Mouse (Mus musculus) embryonic facial prominence, embryonic 12.5 days (tissue): ENCODE measurements around the gene Ift122. TPM values are rescaled to one million over a fixed set of nuclear protein-coding genes. Genes with fewer than 3 reads are reported as not detected.

Experiments
- ATAC-seq: fragments of 200-750 bp; cut with Nextera tagmentation; 2 replicates; pipeline ENCODE4 v1.8.0; 2017; ENCODE audit not compliant: insufficient number of reproducible peaks, insufficient read depth, low FRiP score, low TSS enrichment
- H3K27ac ChIP-seq: fragments of 300-500 bp; sonication (generic); 2 replicates; pipeline ENCODE4 v1.5.1; 2016; ENCODE audit warnings: mild to moderate bottlenecking
- H3K27me3 ChIP-seq: fragments of 300-500 bp; sonication (generic); 2 replicates; pipeline ENCODE4 v1.6.1; 2016; ENCODE audit warnings: mild to moderate bottlenecking, moderate library complexity
- H3K36me3 ChIP-seq: fragments of 300-500 bp; sonication (generic); 2 replicates; pipeline ENCODE4 v1.6.1; 2016; ENCODE audit warnings: mild to moderate bottlenecking
- H3K4me1 ChIP-seq: fragments of 300-500 bp; sonication (generic); 2 replicates; pipeline ENCODE4 v1.6.1; 2016
- H3K4me2 ChIP-seq: fragments of 300-500 bp; sonication (generic); replicated peaks from 2 replicates; pipeline ENCODE4 v1.6.1; 2016; ENCODE audit warnings: mild to moderate bottlenecking, moderate library complexity
- H3K4me3 ChIP-seq: fragments of 300-500 bp; sonication (generic); 2 replicates; pipeline ENCODE4 v1.5.1; 2016; ENCODE audit warnings: mild to moderate bottlenecking
- H3K9ac ChIP-seq: fragments of 300-500 bp; sonication (generic); 2 replicates; pipeline ENCODE4 v1.6.1; 2016; ENCODE audit warnings: mild to moderate bottlenecking, moderate library complexity
- H3K9me3 ChIP-seq: fragments of 300-500 bp; sonication (generic); 2 replicates; pipeline ENCODE4 v1.6.1; 2016; ENCODE audit warnings: mild to moderate bottlenecking, moderate library complexity
- WGBS: fragments of 180-500 bp; shearing (Covaris S2); methylation state at CpG from one replicate; pipeline ENCODE4 v1.1.7; 2016; 5-methylcytosine and 5-hydroxymethylcytosine counted together
- polyA plus RNA-seq: library from polyadenylated mRNA; unstranded; fragments of >200 nt; fragmentation: Nextera tagmentation; extraction: Ambion mirVana; gene quantifications from 2 replicates; pipeline ENCODE4 v1.2.1, GENCODE M21; 2016

The Ift122 gene
- polyA plus RNA-seq, 1 experiment from 2014 or later, result 30.7 TPM

DNA sequence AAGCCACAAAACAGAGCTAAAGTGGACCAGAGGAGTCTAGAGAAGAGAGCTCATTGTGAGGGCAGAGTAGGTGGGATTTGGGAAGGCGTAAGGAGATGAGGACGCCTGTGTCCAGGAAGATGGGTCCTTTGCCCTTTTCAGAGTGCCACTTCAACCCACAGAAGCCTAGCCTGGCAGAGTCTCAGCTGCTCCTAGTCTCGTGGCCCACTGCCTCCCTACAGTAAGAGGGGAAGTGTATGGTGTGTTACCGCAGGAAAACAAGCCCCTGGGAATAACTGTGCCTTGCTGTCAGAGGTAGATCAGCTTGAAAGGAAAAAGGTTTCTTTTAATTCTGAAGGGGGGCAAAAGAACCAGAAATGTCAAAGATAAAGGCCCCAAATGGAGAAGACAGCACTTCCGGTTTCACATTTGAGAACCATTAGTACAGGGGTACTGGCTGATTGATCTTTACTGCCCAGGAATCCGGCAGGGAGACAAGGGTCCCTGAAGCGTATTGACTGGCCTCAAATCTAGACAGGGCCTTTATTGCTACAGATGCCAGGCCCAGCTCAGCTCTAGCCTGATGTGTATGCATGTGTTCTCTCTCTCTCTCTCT is 44.8 kb downstream of the Ift122 start:
- H3K27ac ChIP-seq, result no peak overlapping the region
- H3K9me3 ChIP-seq, result no peaks in the 10 kb centered on the region
- H3K4me3 ChIP-seq, result no peak overlapping the region
- H3K27me3 ChIP-seq, result no peaks in the 10 kb centered on the region
- H3K4me2 ChIP-seq, result no peak overlapping the region
- H3K9ac ChIP-seq, result no peak overlapping the region
- no peak for ATAC-seq
- WGBS, result 60% methylated on average over 7 of the region's 7 CpGs
- peaks cover 9% of the 10 kb centered on the region; the same call in 1 of the 2 replicates for H3K4me1 ChIP-seq
- peaks cover 10% of the 10 kb centered on the region for H3K36me3 ChIP-seq

DNA sequence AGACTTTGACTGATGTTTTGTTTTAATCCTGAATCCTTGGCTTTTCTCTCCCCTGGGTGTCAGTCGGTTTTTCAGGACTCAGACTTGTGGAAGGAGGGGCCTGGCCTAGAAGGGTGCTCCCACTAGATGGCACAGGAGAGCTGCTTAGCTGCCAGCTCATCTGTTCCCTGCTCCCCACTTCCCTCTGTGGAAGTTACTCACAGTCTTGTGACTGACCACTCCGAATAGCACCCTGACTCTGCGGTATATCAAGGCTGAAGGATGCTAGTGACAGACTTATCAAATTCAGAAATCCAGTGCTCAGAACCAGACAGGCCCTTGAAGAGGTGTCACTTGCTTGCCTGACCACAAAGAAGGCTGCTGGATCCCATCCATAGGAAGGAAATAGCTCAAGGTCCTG is 47.8 kb downstream of the Ift122 start:
- Histone ChIP-seq H3K36me3 (peaks cover 31% of the 10 kb centered on the region), H3K9ac (no peak overlapping the region), H3K27ac (no peak overlapping the region), H3K4me1 (peaks cover 9% of the 10 kb centered on the region; the same call in 1 of the 2 replicates), H3K4me2 (no peak overlapping the region), H3K9me3 (no peaks in the 10 kb centered on the region), H3K4me3 (no peak overlapping the region), H3K27me3 (no peaks in the 10 kb centered on the region; the same call in 1 of the 2 replicates)
- no peak for ATAC-seq
- WGBS, result 31% methylated on average over 3 of the region's 3 CpGs

DNA sequence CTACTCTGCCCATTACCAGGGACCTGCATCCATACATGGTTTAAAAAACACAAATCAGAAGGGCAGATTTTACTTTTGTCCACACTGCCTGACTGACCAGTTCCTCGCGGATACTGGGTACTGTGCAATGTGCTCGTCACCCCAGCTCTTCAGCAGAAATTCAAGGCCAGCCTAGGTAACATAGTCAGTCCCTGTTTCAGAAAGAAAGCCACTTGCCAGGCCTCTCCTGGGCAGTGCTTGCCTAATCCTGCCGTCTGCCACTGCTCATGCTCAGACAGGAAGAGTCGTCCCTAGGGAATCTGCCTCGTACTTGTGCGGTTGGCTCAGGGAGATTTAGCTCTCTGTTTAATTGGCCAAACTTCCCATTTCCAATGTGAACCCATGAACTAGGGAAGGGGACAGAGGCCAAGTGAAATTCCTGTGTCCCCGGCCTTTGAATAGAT is 48.2 kb downstream of the Ift122 start:
- WGBS, result 57% methylated on average over 8 of the region's 8 CpGs
- Histone ChIP-seq H3K4me2 (no peak overlapping the region), H3K27me3 (no peaks in the 10 kb centered on the region; the same call in 1 of the 2 replicates), H3K27ac (no peak overlapping the region), H3K4me3 (no peak overlapping the region), H3K4me1 (peaks cover 9% of the 10 kb centered on the region; the same call in 1 of the 2 replicates), H3K36me3 (peaks cover 30% of the 10 kb centered on the region), H3K9ac (no peak overlapping the region), H3K9me3 (no peaks in the 10 kb centered on the region)
- no peak for ATAC-seq

DNA sequence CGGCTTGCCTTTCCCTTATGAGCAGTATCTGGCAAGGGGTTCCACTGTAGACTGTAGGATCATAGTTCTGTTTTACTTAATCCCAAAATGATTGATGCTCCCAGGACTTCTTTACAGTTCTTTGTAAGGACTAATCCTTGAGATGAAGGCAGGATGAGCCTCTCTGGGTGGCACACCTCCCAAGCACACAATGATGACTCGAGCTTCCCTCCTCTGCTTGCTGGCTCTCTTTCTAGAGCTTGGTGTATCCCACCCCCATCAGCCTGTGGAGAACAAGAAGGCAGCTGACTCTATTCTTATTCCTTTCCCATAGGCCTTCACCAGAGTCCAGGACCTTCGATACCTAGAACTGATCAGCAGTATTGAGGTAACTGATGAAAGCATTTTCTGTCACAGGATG is 49.3 kb downstream of the Ift122 start:
- no peak for ATAC-seq
- H3K36me3 ChIP-seq, result peaks cover 35% of the 10 kb centered on the region
- H3K4me2 ChIP-seq, result no peak overlapping the region
- no peaks in the 10 kb centered on the region; the same call in 1 of the 2 replicates for H3K27me3 ChIP-seq
- no peaks in the 10 kb centered on the region for H3K9me3 ChIP-seq
- WGBS, result 85% methylated on average over 3 of the region's 3 CpGs
- H3K4me3 ChIP-seq, result no peak overlapping the region
- H3K9ac ChIP-seq, result no peak overlapping the region; the same call in 1 of the 2 replicates
- H3K4me1 ChIP-seq, result peaks cover 5% of the 10 kb centered on the region; the same call in 1 of the 2 replicates
- no peak overlapping the region for H3K27ac ChIP-seq

DNA sequence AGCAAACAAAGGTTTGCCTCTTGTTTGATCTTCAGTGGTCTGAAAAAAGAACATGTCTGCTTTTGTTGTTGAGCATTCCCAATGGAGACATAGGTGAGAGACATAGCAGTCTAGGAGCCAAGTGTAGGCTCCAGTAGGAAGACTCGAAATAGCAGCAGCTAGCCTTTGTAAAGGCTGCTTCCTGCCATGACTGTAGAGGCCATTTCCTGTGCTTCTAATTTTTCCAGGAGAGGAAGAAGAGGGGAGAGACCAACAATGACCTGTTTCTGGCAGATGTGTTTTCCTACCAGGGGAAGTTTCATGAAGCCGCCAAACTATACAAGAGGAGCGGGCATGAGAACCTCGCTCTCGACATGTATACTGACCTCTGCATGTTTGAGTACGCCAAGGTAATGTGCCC is 52.3 kb downstream of the Ift122 start:
- no peak overlapping the region for H3K27ac ChIP-seq
- H3K4me1 ChIP-seq, result peaks cover 4% of the 10 kb centered on the region; the same call in 1 of the 2 replicates
- 91% methylated on average over 6 of the region's 6 CpGs for WGBS
- no peak overlapping the region for H3K4me3 ChIP-seq
- H3K9ac ChIP-seq, result no peak overlapping the region
- no peaks in the 10 kb centered on the region for H3K9me3 ChIP-seq
- no peaks in the 10 kb centered on the region; the same call in 1 of the 2 replicates for H3K27me3 ChIP-seq
- no peak for ATAC-seq
- H3K4me2 ChIP-seq, result no peak overlapping the region
- H3K36me3 ChIP-seq, result peaks cover 42% of the 10 kb centered on the region

DNA sequence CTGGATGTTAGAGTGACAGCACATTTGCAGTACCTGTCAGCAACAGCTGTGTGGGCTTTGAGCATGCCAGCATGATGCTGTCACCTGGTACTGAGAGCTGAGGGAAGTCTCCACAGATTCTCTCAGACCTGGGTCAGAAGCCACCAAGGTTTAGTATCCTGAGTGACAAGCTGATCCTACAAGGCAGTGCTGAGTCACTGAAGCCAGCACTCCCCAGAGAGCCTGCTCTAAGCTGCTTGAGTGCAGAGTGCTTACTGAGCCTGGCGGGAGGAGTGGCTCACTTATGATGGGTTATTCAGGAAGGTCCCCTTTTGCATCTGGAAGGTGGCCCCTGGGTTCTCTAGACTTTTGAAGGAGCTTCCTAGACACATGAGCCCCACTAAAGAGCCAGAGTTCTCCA is 53.2 kb downstream of the Ift122 start:
- peaks cover 4% of the 10 kb centered on the region; the same call in 1 of the 2 replicates for H3K4me1 ChIP-seq
- no peak overlapping the region for H3K4me3 ChIP-seq
- no peak overlapping the region for H3K9ac ChIP-seq
- WGBS, result 88% methylated on average over 1 of the region's 1 CpGs
- peaks cover 45% of the 10 kb centered on the region for H3K36me3 ChIP-seq
- no peaks in the 10 kb centered on the region for H3K9me3 ChIP-seq
- ATAC-seq, result no peak
- no peak overlapping the region for H3K4me2 ChIP-seq
- H3K27ac ChIP-seq, result no peak overlapping the region
- no peaks in the 10 kb centered on the region; the same call in 1 of the 2 replicates for H3K27me3 ChIP-seq

DNA sequence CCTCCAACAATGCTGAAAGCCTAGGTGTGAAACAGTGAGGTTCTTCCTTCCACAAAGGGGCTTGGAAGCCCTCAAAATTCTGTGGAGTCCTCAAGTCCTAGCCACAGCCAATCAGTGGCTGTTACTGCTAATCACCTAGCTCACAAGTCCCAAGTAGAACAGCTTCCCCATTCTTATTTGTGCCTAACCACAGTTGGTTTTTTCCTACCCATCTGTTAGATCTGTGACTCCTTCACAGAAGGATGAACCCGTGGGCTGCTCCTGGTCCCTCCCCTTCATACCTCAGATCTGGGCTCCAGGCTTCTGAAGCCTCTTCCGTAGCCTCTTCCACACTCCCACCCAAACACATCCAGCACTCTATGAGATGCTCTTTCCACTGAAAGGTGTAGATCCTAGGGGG is 53.6 kb downstream of the Ift122 start:
- Histone ChIP-seq H3K9ac (no peak overlapping the region), H3K4me1 (peaks cover 4% of the 10 kb centered on the region; the same call in 1 of the 2 replicates), H3K36me3 (peaks cover 45% of the 10 kb centered on the region), H3K27me3 (no peaks in the 10 kb centered on the region; the same call in 1 of the 2 replicates), H3K27ac (no peak overlapping the region), H3K9me3 (no peaks in the 10 kb centered on the region), H3K4me2 (no peak overlapping the region), H3K4me3 (no peak overlapping the region)
- 84% methylated on average over 2 of the region's 2 CpGs for WGBS
- no peak for ATAC-seq

DNA sequence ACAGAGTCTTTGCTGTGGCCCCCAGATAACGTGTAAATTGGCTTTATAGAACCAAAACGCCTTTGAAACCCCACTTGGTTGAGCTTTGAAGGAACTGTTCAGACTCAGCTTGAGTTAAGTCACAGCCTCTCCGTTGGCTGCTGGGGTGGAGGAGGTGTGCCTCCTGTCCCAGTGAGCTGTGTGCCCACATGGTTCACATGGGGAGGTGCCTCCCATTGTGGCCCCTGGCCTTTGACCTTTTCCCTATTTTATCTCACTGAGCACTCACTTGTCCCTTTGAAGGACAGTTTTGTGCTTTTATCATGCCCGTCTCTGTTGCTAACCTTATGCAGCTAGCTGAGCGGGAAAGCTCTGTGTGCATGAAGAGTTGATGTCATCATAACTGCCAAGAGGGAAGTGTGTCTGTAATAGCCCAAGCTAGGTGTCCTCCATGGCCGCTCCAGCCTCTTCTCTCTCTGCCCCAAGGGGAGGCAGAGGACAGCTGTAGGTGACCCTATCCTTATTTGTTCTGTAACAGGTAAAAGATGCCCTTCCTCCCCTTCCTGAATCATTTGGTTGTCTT is 55.2 kb downstream of the Ift122 start:
- Histone ChIP-seq H3K4me2 (no peak overlapping the region), H3K27me3 (no peaks in the 10 kb centered on the region; the same call in 1 of the 2 replicates), H3K36me3 (peaks cover 41% of the 10 kb centered on the region), H3K9me3 (no peaks in the 10 kb centered on the region), H3K27ac (no peak overlapping the region), H3K9ac (no peak overlapping the region), H3K4me3 (no peak overlapping the region), H3K4me1 (peaks cover 4% of the 10 kb centered on the region; the same call in 1 of the 2 replicates)
- no peak for ATAC-seq
- 63% methylated on average over 6 of the region's 6 CpGs for WGBS

DNA sequence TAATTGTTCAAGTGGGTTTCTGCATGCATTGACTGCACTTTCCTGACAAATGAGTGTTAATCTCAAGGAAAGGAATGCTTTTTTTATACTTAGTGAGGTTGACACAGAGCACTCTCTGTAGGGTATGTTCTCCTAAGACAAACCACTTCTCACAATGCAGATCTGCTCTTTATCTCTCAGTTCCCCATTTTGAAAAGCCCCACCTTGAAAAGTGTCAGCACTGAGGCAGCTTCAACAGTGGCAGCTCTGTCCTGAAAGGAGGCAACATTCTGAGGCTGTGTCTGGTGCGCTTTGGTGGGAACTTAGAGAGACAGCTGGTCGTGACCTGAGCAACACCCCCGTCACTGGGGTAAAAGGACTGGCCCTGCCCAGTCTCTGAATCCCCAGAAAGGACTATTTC is 55.8 kb downstream of the Ift122 start:
- Histone ChIP-seq H3K36me3 (peaks cover 41% of the 10 kb centered on the region), H3K27ac (no peak overlapping the region), H3K4me1 (peaks cover 4% of the 10 kb centered on the region; the same call in 1 of the 2 replicates), H3K9ac (no peak overlapping the region), H3K4me3 (no peak overlapping the region), H3K27me3 (no peaks in the 10 kb centered on the region), H3K4me2 (no peak overlapping the region), H3K9me3 (no peaks in the 10 kb centered on the region)
- 76% methylated on average over 3 of the region's 3 CpGs for WGBS
- ATAC-seq, result no peak

DNA sequence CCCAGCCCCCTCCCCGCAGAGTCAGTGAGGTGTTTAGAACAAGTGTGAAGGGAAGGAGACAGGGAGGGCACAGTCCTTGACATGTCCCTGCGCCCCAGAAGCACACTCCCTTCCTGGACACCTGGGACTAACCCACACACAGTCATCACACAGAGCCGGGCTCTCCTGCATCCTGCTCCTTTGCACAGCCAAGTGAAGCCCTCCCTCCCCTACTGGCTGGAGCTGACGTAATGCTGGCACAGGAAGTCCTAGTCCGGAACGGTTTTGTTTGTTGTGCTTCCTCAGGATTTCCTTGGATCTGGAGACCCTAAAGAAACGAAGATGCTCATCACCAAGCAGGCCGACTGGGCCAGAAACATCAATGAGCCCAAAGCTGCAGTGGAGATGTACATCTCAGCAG is 56.7 kb downstream of the Ift122 start:
- 54% methylated on average over 8 of the region's 8 CpGs for WGBS

DNA sequence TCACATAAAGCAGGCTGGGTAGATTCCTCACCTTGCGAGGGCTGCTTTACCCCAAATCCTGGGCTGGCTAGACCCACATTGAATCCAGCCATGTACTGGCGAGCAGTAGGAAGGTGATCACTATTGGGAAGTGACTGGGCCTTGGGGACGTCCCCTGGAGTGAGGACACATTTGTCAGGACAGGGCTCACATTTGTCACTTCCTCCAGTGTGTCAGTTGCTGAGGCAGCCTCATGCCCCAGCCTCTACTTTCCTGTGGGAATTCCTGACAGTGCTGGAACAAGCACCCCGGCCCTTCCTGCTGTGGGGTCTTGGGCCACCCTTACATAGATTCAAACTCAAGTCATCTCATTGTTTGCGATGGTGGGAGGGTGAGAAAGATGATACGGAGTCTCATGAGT is 58.5 kb downstream of the Ift122 start:
- 79% methylated on average over 6 of the region's 6 CpGs for WGBS

More for the DNA sequence above, 56.7 kb downstream of the Ift122 start:
- H3K4me2 ChIP-seq, result no peak overlapping the region
- no peak overlapping the region for H3K9ac ChIP-seq
- H3K4me1 ChIP-seq, result peaks cover 4% of the 10 kb centered on the region; the same call in 1 of the 2 replicates
- no peak overlapping the region for H3K4me3 ChIP-seq
- no peaks in the 10 kb centered on the region for H3K27me3 ChIP-seq
- peak; percentile 23; the same call in 1 of the 2 replicates for ATAC-seq
- H3K27ac ChIP-seq, result no peak overlapping the region; the same call in 1 of the 2 replicates
- H3K36me3 ChIP-seq, result peaks cover 36% of the 10 kb centered on the region
- no peaks in the 10 kb centered on the region for H3K9me3 ChIP-seq

DNA sequence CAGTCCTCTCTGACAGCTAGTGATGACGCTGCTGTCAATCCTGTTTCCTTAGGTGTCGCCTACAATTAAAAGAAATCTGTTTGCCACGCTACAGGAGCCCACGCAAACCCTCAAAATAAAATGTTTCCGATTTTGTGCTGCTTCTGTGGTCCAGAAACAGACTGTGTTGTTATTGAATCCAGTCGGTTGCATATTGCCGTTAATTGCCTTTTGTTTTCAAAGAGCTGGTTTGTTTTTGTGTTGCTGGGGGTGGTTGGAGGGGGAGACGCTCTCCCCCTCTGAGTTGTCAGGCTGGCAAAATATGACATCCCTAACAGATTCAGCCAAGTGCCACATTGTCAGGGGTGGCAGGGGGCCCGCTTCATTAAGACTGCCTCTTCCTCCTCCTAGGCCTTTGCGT is 60.2 kb downstream of the Ift122 start:
- ATAC-seq, result no peak
- no peaks in the 10 kb centered on the region for H3K9me3 ChIP-seq
- H3K9ac ChIP-seq, result no peak overlapping the region
- WGBS, result 79% methylated on average over 10 of the region's 10 CpGs
- H3K36me3 ChIP-seq, result peaks cover 13% of the 10 kb centered on the region; the same call in 1 of the 2 replicates
- H3K27me3 ChIP-seq, result no peaks in the 10 kb centered on the region
- H3K4me3 ChIP-seq, result no peak overlapping the region
- H3K4me2 ChIP-seq, result no peak overlapping the region
- no peak overlapping the region for H3K27ac ChIP-seq
- H3K4me1 ChIP-seq, result peaks cover 4% of the 10 kb centered on the region; the same call in 1 of the 2 replicates

More for the DNA sequence above, 58.5 kb downstream of the Ift122 start:
- Histone ChIP-seq H3K4me1 (peaks cover 4% of the 10 kb centered on the region; the same call in 1 of the 2 replicates), H3K9me3 (no peaks in the 10 kb centered on the region), H3K9ac (no peak overlapping the region), H3K27ac (no peak overlapping the region), H3K27me3 (no peaks in the 10 kb centered on the region), H3K36me3 (peaks cover 22% of the 10 kb centered on the region), H3K4me3 (no peak overlapping the region), H3K4me2 (no peak overlapping the region)
- ATAC-seq, result no peak
